Mouse (Mus musculus) liver, postnatal 0 days (tissue): Measurements from ENCODE around the gene Sh3d21.

ENCODE experiments used
- CTCF ChIP-seq: sonication (generic); IDR thresholded peaks from 2 replicates; pipeline ENCODE4 v1.5.1; 2016; ENCODE audit warnings: antibody characterized with exemption, low read depth
- EP300 ChIP-seq: IDR thresholded peaks from 2 replicates; pipeline ENCODE4 v1.6.1; 2016; ENCODE audit warnings: antibody characterized with exemption, low read depth, mild to moderate bottlenecking

GRCm38 (mm10) chr4:126113243-126113642 is 50.0 kb downstream of the Sh3d21 start:
- TF ChIP-seq CTCF, result no peak
- no peak for TF ChIP-seq EP300
